Mouse (Mus musculus) hindlimb bud, embryonic 11.5 days (tissue): ENCODE data around the gene Gm44579.

Experiments
- DNase-seq: peaks from one replicate; pipeline ENCODE4 v3.0.0-alpha.2; 2012; ENCODE audit warnings: low read depth, low spot score; ENCODE audit errors: extremely low spot score

The Gm44579 gene

DNA sequence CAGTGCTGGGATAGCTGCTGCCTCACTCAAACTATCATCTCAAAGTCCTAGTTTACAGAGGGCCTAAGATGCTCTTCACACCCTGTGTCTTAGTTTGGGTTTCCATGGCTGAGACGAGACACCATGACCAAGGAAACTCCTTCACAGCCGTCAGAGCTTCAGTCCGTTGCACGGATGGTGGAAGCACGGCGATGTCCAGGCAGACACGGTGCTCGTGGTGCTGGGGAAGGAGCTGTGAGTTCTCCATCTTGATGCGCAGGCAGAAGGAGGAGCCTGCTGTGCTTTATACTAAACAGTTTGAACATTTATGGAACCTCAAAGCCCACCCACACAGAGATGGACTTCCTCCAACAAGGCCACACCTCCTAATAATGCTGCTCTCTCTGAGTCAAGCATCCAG is 83.9 kb downstream of the Gm44579 start:
- DNase-seq: no peak
